Mouse (Mus musculus) activated CD4-positive, CD25-positive, alpha-beta regulatory T cell, adult 4 months (primary cell): Measurements from ENCODE around the gene Gabbr2. TPM values are rescaled to one million over a fixed set of nuclear protein-coding genes. Genes with fewer than 3 reads are reported as not detected.

Experiments used
- ATAC-seq: one replicate; pipeline ENCODE4 v1.8.0; 2017
- polyA plus RNA-seq, 2 experiments: library from polyadenylated mRNA; unstranded; fragments of 100-300 nt; shearing (Covaris generic); gene quantifications; one replicate each; pipeline ENCODE4 v1.2.1; 2017

Gabbr2 gene
- polyA plus RNA-seq, 2 experiments from 2014 or later = 0.20 TPM; not detected in 1

DNA sequence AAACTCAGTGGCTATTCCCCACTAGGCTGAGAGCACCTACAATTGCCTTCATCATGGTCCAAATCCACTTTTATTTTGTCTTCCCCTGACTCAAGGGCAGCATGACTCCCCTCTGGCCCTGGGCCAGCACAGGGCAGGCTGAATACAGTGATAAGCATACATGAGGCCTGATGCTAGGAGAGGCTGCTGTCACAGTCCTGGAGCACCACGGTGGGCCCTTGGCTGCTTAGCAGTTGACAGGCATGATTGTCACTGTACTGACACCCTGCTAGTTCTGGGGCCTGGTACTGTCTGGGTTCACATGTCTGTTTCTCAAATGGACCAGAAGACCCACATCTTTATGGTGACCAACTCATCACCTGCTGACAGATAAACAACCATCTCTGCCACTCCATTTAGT is 184.8 kb downstream of the Gabbr2 start:
- no peak for ATAC-seq

- no peak for ATAC-seq
Measured at GRCm38 (mm10) chr4:46805910-46806309, 185.8 kb downstream of the Gabbr2 start.

- ATAC-seq = no peak
Measured at GRCm38 (mm10) chr4:46802386-46802785, 189.3 kb downstream of the Gabbr2 start.

DNA sequence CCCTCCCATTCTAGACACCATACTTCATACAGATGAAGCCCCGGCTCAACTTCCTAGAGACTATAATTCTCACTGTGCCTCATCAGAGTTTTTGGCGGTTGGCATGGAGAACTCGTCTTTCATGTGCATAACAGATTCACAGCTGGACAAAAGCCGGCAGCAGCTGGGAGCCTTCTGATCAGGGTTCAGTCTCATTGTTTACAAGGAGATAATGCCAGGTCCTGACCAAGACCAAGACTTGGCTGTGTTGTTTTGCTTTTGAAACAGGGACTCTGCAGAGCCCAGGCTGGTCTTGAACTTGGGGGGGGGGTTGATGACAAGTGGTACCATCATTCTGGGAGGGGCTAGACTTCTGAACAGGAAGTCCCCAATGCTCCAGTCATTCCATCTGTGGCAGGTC is 191.8 kb downstream of the Gabbr2 start:
- ATAC-seq = no peak

GRCm38 (mm10) chr4:46795707-46796106 is 196.0 kb downstream of the Gabbr2 start:
- ATAC-seq = no peak

DNA sequence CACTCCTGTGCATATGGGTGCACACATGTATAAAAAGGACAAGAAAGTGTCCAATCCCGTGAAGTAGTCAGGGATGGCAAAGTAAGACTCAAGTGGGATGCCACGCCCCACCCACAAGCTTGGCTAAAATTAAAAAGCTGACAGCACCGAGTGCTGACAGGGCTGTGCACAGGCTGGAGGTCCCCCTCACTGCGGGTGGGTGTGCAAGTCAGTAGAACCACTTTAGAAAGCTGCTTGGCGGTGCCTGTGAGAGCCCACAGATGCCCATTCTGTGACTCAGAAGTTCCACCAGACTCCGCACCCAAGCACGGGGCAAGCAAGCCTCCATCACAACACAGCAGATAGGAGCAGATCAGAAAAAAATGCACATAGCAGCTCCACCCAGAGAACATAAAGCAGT is 197.1 kb downstream of the Gabbr2 start:
- no peak for ATAC-seq

DNA sequence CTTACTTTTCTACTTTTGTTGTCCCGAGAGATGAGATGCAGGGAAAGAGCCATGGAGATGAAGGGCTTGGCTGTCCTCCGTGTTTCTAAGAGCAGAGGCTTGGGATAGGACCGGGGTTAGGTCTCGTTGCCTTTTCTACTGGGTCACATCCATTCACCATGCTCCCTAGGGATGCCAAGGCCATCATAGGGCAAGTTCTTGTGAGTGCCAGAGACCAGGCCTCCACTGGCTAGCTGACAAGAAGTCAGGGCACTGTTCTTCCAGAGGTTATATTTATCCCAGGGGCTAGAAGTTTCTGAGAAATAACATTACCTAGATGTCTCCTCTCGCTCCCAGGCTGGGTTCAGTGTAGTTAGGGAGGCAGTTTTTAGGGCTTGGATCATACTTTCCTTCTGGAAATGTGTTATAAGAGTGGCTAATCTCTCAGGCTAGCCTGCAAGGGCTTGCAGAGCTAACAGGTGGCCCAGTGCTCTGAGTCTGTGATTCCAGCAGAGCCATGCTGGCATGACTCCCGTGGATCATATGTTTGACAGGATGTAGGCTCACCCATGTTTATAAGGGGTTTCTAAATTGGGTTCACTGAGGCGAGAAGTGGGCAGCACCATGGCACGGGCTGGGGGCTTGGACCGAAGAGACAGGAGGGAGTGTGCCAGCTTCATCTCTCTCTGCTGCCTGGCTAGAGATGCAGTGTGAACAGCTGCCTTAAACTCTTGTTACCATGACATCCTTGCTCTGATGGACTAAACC is 199.2 kb downstream of the Gabbr2 start:
- no peak for ATAC-seq

DNA sequence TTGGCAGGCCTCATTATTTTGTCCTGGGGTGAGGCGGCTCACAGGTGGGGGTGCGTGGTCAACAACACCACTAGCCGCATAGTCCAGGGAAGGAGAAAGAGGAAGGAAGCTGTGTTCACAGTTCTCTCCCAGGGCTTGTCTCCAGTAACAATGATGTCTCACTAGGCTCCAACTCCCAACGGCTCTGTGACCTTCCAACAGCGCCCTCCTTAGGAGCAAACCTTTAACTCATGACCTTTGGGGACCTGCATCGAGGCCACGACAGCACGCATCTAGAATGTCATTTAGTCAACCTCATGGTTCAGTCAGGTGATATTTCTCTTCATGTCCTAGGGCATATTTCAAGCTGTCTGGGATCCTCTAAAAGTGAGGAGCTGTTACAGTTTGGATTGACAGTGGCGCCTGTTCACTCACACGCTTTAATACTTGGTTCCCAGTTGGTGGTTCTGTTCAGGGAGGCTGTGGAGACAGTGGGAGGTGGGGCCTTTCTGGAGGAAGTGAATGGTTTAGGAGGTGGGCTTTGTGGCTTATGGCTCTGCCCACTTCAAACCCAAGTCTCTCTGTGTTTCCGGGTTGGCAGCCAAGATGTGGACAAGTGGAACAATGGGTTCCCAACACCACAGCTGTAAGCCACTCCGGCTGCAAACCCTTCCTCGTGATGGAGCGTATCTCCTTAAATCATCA is 200.3 kb downstream of the Gabbr2 start:
- ATAC-seq = no peak

GRCm38 (mm10) chr4:46790609-46791267 is 200.9 kb downstream of the Gabbr2 start:
- ATAC-seq = no peak

GRCm38 (mm10) chr4:46784430-46785049 is 207.1 kb downstream of the Gabbr2 start:
- ATAC-seq = no peak

GRCm38 (mm10) chr4:46781109-46781508 is 210.6 kb downstream of the Gabbr2 start:
- ATAC-seq = no peak

GRCm38 (mm10) chr4:46775959-46776358 is 215.7 kb downstream of the Gabbr2 start:
- ATAC-seq = no peak

DNA sequence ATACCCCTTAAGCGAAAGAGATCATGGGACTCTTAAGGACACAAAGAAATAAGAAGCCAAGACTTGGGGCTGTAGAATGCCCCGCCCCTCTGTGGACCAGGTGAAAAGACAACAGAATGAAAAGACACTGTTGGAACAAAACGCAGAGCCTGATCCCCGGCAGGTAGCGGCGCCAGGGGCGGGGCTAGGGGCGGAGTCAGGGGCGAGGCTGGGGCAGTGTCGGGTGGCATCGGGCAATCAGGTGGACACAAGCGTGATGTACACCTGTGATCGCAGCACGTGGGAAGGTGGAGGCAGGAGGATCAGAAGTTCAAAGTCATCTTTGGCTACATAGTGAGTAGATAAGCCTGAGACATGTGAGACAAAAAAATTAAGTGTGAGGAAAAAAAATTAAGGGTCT is 217.0 kb downstream of the Gabbr2 start:
- ATAC-seq = no peak

- no peak for ATAC-seq
Measured at GRCm38 (mm10) chr4:46773243-46773642, 218.4 kb downstream of the Gabbr2 start.

GRCm38 (mm10) chr4:46772591-46772990 is 219.1 kb downstream of the Gabbr2 start:
- ATAC-seq = no peak

GRCm38 (mm10) chr4:46771116-46771515 is 220.6 kb downstream of the Gabbr2 start:
- ATAC-seq = no peak

- no peak for ATAC-seq
Measured at GRCm38 (mm10) chr4:46770635-46771034, 221.0 kb downstream of the Gabbr2 start.

- no peak for ATAC-seq
Measured at GRCm38 (mm10) chr4:46770090-46770489, 221.6 kb downstream of the Gabbr2 start.

- ATAC-seq = no peak
Measured at GRCm38 (mm10) chr4:46766326-46766725, 225.3 kb downstream of the Gabbr2 start.

DNA sequence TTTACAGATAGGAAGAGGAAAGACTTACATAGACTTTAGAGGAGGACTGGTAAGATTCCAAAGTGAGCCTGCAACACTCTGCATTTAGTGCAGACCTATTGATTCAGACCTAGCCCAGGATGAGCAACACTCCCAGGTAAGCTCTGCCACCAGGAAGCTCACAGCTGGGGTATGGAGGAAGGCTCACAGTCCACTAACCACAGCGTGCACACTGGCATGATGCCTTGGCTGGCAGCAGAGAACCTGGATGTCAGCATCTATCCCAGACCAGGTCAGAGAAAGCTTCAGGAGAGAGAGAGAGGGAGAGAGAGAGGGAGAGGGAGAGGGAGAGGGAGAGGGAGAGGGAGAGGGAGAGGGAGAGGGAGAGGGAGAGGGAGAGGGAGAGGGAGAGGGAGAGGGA is 231.8 kb downstream of the Gabbr2 start:
- ATAC-seq = no peak

GRCm38 (mm10) chr4:46758340-46759041 is 233.2 kb downstream of the Gabbr2 start:
- no peak for ATAC-seq

- ATAC-seq = no peak
Measured at GRCm38 (mm10) chr4:46754407-46755194, 237.1 kb downstream of the Gabbr2 start.
